Mouse (Mus musculus): ENCODE results near the gene Irf2. TPM values are rescaled to one million over a fixed set of nuclear protein-coding genes. Genes with fewer than 3 reads are reported as not detected.
"Not testable (repeated sequence)": the region's sequence is repeated elsewhere in the genome, so short reads cannot be mapped to it uniquely, and the experiment has no call there.

The Irf2 gene
- polyA plus RNA-seq, 1 experiment from 2014 or later, result 14.1 TPM

DNA sequence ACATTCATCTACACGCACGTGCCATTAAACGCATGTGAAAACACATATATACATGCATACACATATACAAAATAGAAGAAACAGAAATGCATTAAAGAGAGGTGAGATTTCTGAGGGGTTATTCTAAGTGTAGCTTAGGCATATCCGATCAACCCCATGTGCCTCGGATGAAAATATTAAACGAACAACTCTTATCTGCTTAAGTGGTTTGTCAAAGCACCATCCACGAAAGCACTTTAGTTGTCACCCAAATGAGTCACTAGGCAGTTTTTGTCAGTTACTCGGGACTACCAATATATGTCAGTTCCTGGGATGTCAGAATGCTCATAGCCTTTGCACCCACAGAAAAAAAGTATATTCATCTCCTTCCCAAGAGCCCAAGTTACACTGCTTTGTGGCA lies 21.2 kb upstream of the Irf2 start:
- Histone ChIP-seq H3K4me3 (ENCODE audit: low read depth, low read length) (no peak overlapping the region), H3K9me3 (ENCODE audit: control insufficient read depth, low read length) (no peaks in the 10 kb centered on the region), H3K27ac (ENCODE audit: low read depth, low read length) (no peak overlapping the region), H3K9ac (ENCODE audit: low read length) (no peak overlapping the region), H3K27me3 (ENCODE audit: control insufficient read depth, insufficient read depth, low read length) (no peaks in the 10 kb centered on the region), H3K4me1 (ENCODE audit: control insufficient read depth, insufficient read depth, low read length) (no peaks in the 10 kb centered on the region), H3K4me2 (ENCODE audit: low read depth) (no peak overlapping the region), H3K36me3 (ENCODE audit: control insufficient read depth, insufficient read depth, low read length) (no peaks in the 10 kb centered on the region)
- WGBS, result 95% methylated on average over 8 of the region's 8 CpGs
- DNase-seq (ENCODE audit: low spot score) (no peak), ATAC-seq (ENCODE audit: insufficient read depth, low FRiP score, low TSS enrichment) (no peak)

DNA sequence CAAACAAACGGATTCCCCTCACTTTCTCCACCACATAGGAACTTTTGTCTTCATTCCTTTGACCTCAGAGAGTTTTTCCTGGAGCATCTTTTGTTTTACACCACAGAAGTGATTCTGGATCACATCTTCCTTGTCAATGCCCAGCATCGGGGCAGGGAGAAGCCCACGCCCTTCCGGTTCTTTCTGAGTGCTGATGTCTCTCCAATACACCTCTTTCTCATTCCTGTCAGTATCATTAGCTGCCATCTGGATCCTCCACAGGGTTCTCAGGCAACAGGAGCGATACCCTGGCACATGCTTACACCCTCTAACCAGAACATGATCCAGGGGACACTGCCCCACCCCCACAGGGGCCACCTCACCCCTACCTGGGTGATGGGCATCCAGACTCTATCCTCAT lies 20.8 kb upstream of the Irf2 start:
- Histone ChIP-seq H3K9ac (ENCODE audit: low read length) (no peak overlapping the region), H3K4me2 (ENCODE audit: low read depth) (no peak overlapping the region), H3K4me1 (ENCODE audit: control insufficient read depth, insufficient read depth, low read length) (no peaks in the 10 kb centered on the region), H3K4me3 (ENCODE audit: low read depth, low read length) (no peak overlapping the region), H3K36me3 (ENCODE audit: control insufficient read depth, insufficient read depth, low read length) (no peaks in the 10 kb centered on the region), H3K27ac (ENCODE audit: low read depth, low read length) (no peak overlapping the region), H3K9me3 (ENCODE audit: control insufficient read depth, low read length) (no peaks in the 10 kb centered on the region), H3K27me3 (ENCODE audit: control insufficient read depth, insufficient read depth, low read length) (no peaks in the 10 kb centered on the region)
- ATAC-seq (ENCODE audit: insufficient read depth, low FRiP score, low TSS enrichment) (no peak), DNase-seq (ENCODE audit: low spot score) (no peak)
- WGBS, result 89% methylated on average over 5 of the region's 5 CpGs

DNA sequence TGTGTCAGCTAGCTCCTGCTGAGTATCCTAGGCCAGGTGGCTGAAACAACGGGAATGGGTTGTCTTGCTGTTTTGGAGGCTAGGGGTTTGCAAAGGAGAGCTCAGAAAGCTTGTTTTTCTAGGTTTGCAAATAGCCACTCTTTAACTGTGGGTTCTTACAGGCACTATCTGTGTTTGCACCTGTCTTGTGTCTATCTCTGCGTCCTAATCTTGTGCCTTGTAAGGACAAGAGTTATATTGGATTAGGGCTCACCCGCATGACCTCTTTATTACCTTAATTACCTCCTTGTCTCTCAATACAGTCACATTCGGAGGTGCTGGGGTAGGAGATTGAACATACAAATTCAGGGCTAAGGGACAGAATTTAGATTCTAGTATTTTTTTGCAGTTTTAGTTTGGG lies 18.9 kb upstream of the Irf2 start:
- no peak overlapping the region for H3K9ac ChIP-seq (ENCODE audit: low read length)

DNA sequence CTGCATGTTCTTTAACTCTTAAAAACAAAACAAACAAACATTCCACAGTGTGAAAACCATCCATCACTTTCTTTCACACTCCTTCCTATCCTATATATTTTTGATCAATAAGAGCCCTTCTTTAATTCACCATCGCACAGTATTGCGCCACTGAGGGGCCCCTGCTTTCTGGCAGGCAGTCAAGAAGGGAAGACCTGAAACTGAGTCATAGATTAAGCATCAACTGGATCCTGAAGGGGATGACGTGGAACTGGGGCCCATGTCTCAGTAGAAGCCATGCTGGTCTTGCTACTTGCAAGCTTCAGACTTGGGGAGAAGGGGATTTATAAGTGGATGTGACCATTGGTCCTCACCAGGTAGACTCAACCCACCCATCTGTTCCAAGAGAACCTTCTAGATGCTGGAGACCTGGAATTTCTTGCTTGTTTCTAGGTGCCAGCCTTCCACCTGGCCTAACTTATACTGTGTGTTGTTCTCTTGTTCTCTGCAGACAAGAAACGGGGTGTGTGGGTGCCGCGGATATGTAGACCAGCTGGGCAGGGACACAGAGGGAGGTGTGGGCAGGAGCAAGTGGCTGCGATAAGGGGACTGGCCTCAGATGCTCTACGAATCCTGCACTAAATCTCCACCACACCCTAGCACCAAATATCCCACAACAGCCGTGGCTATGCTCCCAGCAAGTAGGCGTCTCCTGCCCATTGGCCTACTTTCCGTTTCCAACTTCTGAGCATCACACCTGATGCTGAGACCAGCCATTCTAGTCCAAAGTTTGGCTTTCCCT lies 18.3 kb upstream of the Irf2 start:
- WGBS, result 89% methylated on average over 11 of the region's 11 CpGs
- H3K4me3 ChIP-seq (ENCODE audit: low read depth, low read length), result no peak overlapping the region
- no peaks in the 10 kb centered on the region for H3K36me3 ChIP-seq (ENCODE audit: control insufficient read depth, insufficient read depth, low read length)
- no peaks in the 10 kb centered on the region for H3K4me1 ChIP-seq (ENCODE audit: control insufficient read depth, insufficient read depth, low read length)
- no peak overlapping the region for H3K4me2 ChIP-seq (ENCODE audit: low read depth)
- DNase-seq (ENCODE audit: low spot score) (no peak), ATAC-seq (ENCODE audit: insufficient read depth, low FRiP score, low TSS enrichment) (no peak)
- no peaks in the 10 kb centered on the region for H3K9me3 ChIP-seq (ENCODE audit: control insufficient read depth, low read length)
- no peak overlapping the region for H3K9ac ChIP-seq (ENCODE audit: low read length)
- no peak overlapping the region for H3K27ac ChIP-seq (ENCODE audit: low read depth, low read length)
- H3K27me3 ChIP-seq (ENCODE audit: control insufficient read depth, insufficient read depth, low read length), result no peaks in the 10 kb centered on the region

More for the DNA sequence above, 18.9 kb upstream of the Irf2 start:
- H3K4me1 ChIP-seq (ENCODE audit: control insufficient read depth, insufficient read depth, low read length), result no peaks in the 10 kb centered on the region
- 45% methylated on average over 4 of the region's 4 CpGs for WGBS
- ATAC-seq (ENCODE audit: insufficient read depth, low FRiP score, low TSS enrichment), result no peak
- H3K27me3 ChIP-seq (ENCODE audit: control insufficient read depth, insufficient read depth, low read length), result no peaks in the 10 kb centered on the region
- no peak overlapping the region for H3K4me3 ChIP-seq (ENCODE audit: low read depth, low read length)
- no peak overlapping the region for H3K4me2 ChIP-seq (ENCODE audit: low read depth)
- H3K9me3 ChIP-seq (ENCODE audit: control insufficient read depth, low read length), result no peaks in the 10 kb centered on the region
- DNase-seq (ENCODE audit: low spot score), result no peak
- no peaks in the 10 kb centered on the region for H3K36me3 ChIP-seq (ENCODE audit: control insufficient read depth, insufficient read depth, low read length)
- no peak overlapping the region for H3K27ac ChIP-seq (ENCODE audit: low read depth, low read length)

DNA sequence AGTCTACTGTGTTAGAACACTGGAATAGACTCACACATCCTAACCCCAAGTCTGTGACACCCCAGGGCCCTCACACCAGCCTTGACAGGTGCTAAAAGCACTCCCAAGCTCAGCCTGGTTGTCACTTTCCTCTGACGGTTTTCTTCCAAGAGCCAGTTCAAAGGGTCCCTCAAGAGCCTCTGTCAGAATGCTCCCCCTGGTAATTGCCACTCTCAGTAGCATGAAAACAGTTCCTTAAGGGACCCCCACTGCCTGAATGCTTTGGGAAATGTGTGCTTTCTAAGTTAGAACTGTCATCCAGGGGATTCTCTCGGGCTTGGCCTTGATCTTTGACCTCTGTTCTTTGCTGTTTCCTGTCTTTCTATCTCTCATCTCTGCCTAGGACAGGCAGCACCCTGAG lies 17.0 kb upstream of the Irf2 start:
- no peak overlapping the region for H3K27ac ChIP-seq (ENCODE audit: low read depth, low read length)
- H3K4me2 ChIP-seq (ENCODE audit: low read depth), result no peak overlapping the region
- H3K27me3 ChIP-seq (ENCODE audit: control insufficient read depth, insufficient read depth, low read length), result no peaks in the 10 kb centered on the region
- no peaks in the 10 kb centered on the region for H3K36me3 ChIP-seq (ENCODE audit: control insufficient read depth, insufficient read depth, low read length)
- no peaks in the 10 kb centered on the region for H3K9me3 ChIP-seq (ENCODE audit: control insufficient read depth, low read length)
- 26% methylated on average over 2 of the region's 2 CpGs for WGBS
- no peaks in the 10 kb centered on the region for H3K4me1 ChIP-seq (ENCODE audit: control insufficient read depth, insufficient read depth, low read length)
- ATAC-seq (ENCODE audit: insufficient read depth, low FRiP score, low TSS enrichment) (no peak), DNase-seq (ENCODE audit: low spot score) (no peak)
- H3K4me3 ChIP-seq (ENCODE audit: low read depth, low read length), result no peak overlapping the region
- H3K9ac ChIP-seq (ENCODE audit: low read length), result no peak overlapping the region

DNA sequence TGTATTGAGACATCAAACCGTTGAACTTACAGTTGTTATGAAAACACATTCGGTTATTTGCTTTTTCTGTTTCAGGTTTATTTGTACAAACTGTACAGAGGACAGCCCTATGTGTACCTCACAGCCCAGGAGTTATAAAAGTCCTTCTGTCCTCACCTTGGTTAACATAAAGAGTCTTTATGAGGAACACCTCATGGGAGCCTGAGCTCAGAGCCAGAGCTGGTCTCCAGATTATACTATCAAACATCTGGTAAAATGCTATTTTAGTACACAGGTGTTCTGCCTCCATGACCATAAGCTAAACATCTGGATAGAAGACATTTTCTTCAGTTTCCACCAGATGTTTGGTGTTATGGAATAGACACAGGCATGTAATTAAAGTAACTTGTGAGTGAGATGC lies 13.1 kb upstream of the Irf2 start:
- H3K27me3 ChIP-seq (ENCODE audit: control insufficient read depth, insufficient read depth, low read length), result no peaks in the 10 kb centered on the region
- DNase-seq (ENCODE audit: low spot score), result no peak
- H3K36me3 ChIP-seq (ENCODE audit: control insufficient read depth, insufficient read depth, low read length), result no peaks in the 10 kb centered on the region
- ATAC-seq (ENCODE audit: insufficient read depth, low FRiP score, low TSS enrichment), result no peak
- H3K9ac ChIP-seq (ENCODE audit: low read length), result no peak overlapping the region
- WGBS, result 87% methylated on average over 2 of the region's 2 CpGs
- no peak overlapping the region for H3K4me2 ChIP-seq (ENCODE audit: low read depth)
- H3K4me1 ChIP-seq (ENCODE audit: control insufficient read depth, insufficient read depth, low read length), result no peaks in the 10 kb centered on the region
- no peak overlapping the region for H3K4me3 ChIP-seq (ENCODE audit: low read depth, low read length)
- H3K27ac ChIP-seq (ENCODE audit: low read depth, low read length), result no peak overlapping the region
- no peaks in the 10 kb centered on the region for H3K9me3 ChIP-seq (ENCODE audit: control insufficient read depth, low read length)

DNA sequence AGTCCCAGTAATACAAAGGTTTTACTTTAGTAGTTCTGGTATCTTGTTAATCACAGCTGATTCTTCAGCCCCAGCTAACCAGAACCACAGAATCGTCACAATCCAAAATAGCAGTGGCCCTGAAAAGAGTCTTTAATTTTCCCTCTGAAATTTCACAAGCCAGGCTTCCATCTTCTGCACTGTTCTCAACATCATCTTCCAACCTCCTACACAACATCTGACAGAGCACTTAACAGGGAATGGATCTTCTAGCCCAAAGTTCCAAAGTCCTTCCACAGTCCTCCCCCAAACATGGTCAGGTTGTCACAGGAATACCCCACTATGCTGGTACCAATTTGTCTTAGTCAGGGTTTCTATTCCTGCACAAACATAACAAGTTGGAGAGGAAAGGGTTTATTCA lies 9.9 kb upstream of the Irf2 start:
- ATAC-seq (ENCODE audit: insufficient read depth, low FRiP score, low TSS enrichment); H3K27me3 ChIP-seq (ENCODE audit: control insufficient read depth, insufficient read depth, low read length); H3K4me3 ChIP-seq (ENCODE audit: low read depth, low read length); H3K36me3 ChIP-seq (ENCODE audit: control insufficient read depth, insufficient read depth, low read length); H3K9me3 ChIP-seq (ENCODE audit: control insufficient read depth, low read length); H3K27ac ChIP-seq (ENCODE audit: low read depth, low read length); DNase-seq (ENCODE audit: low spot score); H3K4me2 ChIP-seq (ENCODE audit: low read depth); H3K9ac ChIP-seq (ENCODE audit: low read length); H3K4me1 ChIP-seq (ENCODE audit: control insufficient read depth, insufficient read depth, low read length): not testable (repeated sequence)
- WGBS, result 94% methylated on average over 1 of the region's 1 CpGs

DNA sequence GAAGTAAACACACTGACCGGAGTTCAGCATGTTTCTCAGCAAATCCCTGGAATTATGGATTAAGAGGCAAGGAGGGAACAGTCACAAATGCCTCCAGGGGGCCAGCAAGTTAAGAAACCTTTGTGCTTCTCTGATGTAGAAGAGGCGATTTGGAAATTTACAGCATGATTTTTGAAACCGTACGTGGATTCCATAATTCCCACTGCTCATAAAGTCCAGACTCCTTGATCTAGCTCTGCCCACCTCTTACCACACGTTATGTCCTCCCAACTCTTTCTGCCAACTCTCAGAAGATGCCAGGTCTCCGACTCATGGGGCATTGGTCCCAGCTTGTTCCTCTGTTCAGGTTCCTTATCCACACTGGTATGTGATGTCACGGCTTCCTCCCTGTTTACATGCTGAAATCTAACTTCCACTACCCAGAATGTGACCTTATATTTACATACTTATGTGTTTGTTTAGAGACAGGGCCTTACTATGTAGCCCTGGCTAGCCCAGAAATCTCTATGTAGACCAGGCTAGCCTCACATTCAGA lies 7.1 kb upstream of the Irf2 start:
- whole genome bisulfite sequencing, result 92% methylated on average over 7 of the region's 7 CpGs
- Histone ChIP-seq H3K4me3 (ENCODE audit: low read depth, low read length) (no peak overlapping the region), H3K27me3 (ENCODE audit: control insufficient read depth, insufficient read depth, low read length) (no peaks in the 10 kb centered on the region), H3K36me3 (ENCODE audit: control insufficient read depth, insufficient read depth, low read length) (no peaks in the 10 kb centered on the region), H3K4me1 (ENCODE audit: control insufficient read depth, insufficient read depth, low read length) (no peaks in the 10 kb centered on the region), H3K9ac (ENCODE audit: low read length) (no peak overlapping the region), H3K9me3 (ENCODE audit: control insufficient read depth, low read length) (0 out of 2 replicates have a peak, but pooled peaks cover 3% of the 10 kb centered on the region), H3K4me2 (ENCODE audit: low read depth) (no peak overlapping the region), H3K27ac (ENCODE audit: low read depth, low read length) (no peak overlapping the region)
- no peak for DNase-seq (ENCODE audit: low spot score)
- no peak for ATAC-seq (ENCODE audit: insufficient read depth, low FRiP score, low TSS enrichment)

DNA sequence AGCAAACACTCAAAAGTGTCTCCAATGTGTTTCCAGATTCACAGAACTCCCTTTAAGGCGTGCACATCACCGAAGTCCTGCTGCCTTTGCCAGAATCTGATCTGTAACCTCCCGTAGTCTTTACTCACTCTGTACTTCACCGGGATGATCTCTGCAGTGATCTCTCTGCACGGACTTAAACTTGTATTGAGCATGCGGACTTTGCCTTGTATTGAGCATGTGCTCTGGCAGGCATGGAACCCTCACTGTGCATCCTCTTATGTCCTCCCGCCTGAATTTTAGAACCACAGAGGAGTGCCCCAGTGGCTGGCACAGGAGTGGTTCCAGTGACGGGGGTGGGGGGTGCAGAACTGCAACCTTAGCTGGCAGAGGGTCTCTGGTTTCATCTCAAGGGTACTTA lies 5.9 kb upstream of the Irf2 start:
- no peak overlapping the region for H3K9ac ChIP-seq (ENCODE audit: low read length)
- DNase-seq (ENCODE audit: low spot score), result no peak
- no peak overlapping the region for H3K27ac ChIP-seq (ENCODE audit: low read depth, low read length)
- H3K4me1 ChIP-seq (ENCODE audit: control insufficient read depth, insufficient read depth, low read length), result no peaks in the 10 kb centered on the region
- no peak for ATAC-seq (ENCODE audit: insufficient read depth, low FRiP score, low TSS enrichment)
- 81% methylated on average over 8 of the region's 8 CpGs for WGBS
- no peak overlapping the region for H3K4me2 ChIP-seq (ENCODE audit: low read depth)
- H3K9me3 ChIP-seq (ENCODE audit: control insufficient read depth, low read length), result 0 out of 2 replicates have a peak, but pooled peaks cover 3% of the 10 kb centered on the region
- no peak overlapping the region for H3K4me3 ChIP-seq (ENCODE audit: low read depth, low read length)
- H3K36me3 ChIP-seq (ENCODE audit: control insufficient read depth, insufficient read depth, low read length), result no peaks in the 10 kb centered on the region
- H3K27me3 ChIP-seq (ENCODE audit: control insufficient read depth, insufficient read depth, low read length), result no peaks in the 10 kb centered on the region

Measured in neural tube, embryonic 11.5 days (tissue).